Mouse (Mus musculus) heart, adult 2 months (tissue): Measurements from ENCODE around the gene 4930402K13Rik. TPM values are rescaled to one million over a fixed set of nuclear protein-coding genes. Genes with fewer than 3 reads are reported as not detected.
"Not testable (repeated sequence)": the region's sequence is repeated elsewhere in the genome, so short reads cannot be mapped to it uniquely, and the experiment has no call there.

Experiments
- DNase-seq, 2 experiments: peaks; one replicate each; pipeline ENCODE4 v3.0.0; 2021
- H3K27ac ChIP-seq: fragments of 200-600 bp; 2 replicates; pipeline ENCODE4 v1.8.1; 2022
- H3K27me3 ChIP-seq: fragments of 200-500 bp; 2 replicates; pipeline ENCODE4 v1.6.1; 2012; ENCODE audit warnings: mild to moderate bottlenecking, low read length, inconsistent platforms, mixed read lengths; ENCODE audit not compliant: control insufficient read depth, insufficient read depth
- H3K36me3 ChIP-seq: fragments of 200-500 bp; 2 replicates; pipeline ENCODE4 v1.6.1; 2012; ENCODE audit warnings: low read length, inconsistent platforms; ENCODE audit not compliant: control insufficient read depth, insufficient read depth
- H3K4me1 ChIP-seq: fragments of 200-500 bp; 2 replicates; pipeline ENCODE4 v1.6.1; 2011; ENCODE audit warnings: low read length; ENCODE audit not compliant: control insufficient read depth, insufficient read depth
- H3K4me3 ChIP-seq: fragments of 200-600 bp; 2 replicates; pipeline ENCODE4 v1.8.1; 2022
- H3K79me2 ChIP-seq: fragments of 200-500 bp; replicated peaks from 2 replicates; pipeline ENCODE4 v1.6.1; 2012; ENCODE audit warnings: mild to moderate bottlenecking, inconsistent platforms, low read length, moderate library complexity, mixed read lengths; ENCODE audit not compliant: control insufficient read depth, insufficient read depth
- H3K9ac ChIP-seq: fragments of 200-500 bp; 2 replicates; pipeline ENCODE4 v1.6.1; 2012; ENCODE audit warnings: low read depth, mild to moderate bottlenecking, control low read depth, inconsistent platforms, low read length, mixed read lengths
- CTCF ChIP-seq: fragments of 200-600 bp; IDR thresholded peaks from 2 replicates; pipeline ENCODE4 v1.8.1; 2022; ENCODE audit warnings: antibody characterized with exemption, mild to moderate bottlenecking, moderate library complexity
- EP300 ChIP-seq: fragments of 200-500 bp; IDR thresholded peaks from 2 replicates; pipeline ENCODE4 v1.6.1; 2011; ENCODE audit warnings: low read depth, low read length, control low read depth; ENCODE audit not compliant: insufficient read depth
- POLR2A ChIP-seq: fragments of 200-500 bp; IDR thresholded peaks from 2 replicates; pipeline ENCODE4 v1.6.1; 2011; ENCODE audit warnings: mild to moderate bottlenecking, low read depth, low read length, control low read depth; ENCODE audit not compliant: insufficient read depth
- WGBS: fragments of 180-500 bp; shearing (Covaris S2); methylation state at CpG from one replicate; pipeline ENCODE4 v1.1.7; 2018; 5-methylcytosine and 5-hydroxymethylcytosine counted together
- intact Hi-C: fragments of 180-260 bp; cut with DNase I; formaldehyde crosslinking; loops from one replicate; pipeline ENCODE4 v1.15.1; 2025
- long read RNA-seq: library from polyadenylated mRNA; stranded (forward); transcript quantifications from one replicate; pipeline ENCODE4 v2.0.0, GENCODE M21; 2021
- polyA plus RNA-seq: library from polyadenylated mRNA; depleted of rRNA; stranded (reverse); fragments of >200 nt; gene quantifications from 2 replicates; pipeline ENCODE4 v1.2.3, GENCODE M21; 2012; rRNA removed
- total RNA-seq, 2 experiments: library from RNA; stranded (reverse); gene quantifications; 2 replicates each; pipeline ENCODE4 v1.2.3; 2021

Gene 4930402K13Rik
- total RNA-seq (not detected), polyA plus RNA-seq (not detected in 2 replicates)
- long read RNA-seq = 0 reads

DNA sequence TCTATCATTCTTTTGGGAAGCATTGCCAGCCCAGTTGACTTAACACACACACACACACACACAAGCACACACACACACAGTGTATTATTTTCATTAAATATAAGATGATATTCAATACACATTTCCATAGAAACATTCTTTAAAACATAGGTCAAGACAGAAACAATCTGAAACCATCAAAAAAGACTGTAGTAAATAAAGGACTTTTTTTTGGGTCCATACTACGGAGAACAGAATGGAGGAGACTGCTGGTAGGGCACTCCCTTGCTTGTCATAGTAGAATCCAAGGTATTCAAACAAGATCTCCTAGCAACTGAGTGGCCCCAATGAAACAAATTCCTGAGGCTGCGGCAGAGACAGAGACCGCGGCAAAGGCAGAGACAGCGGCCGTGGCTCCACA, at the start of gene 4930402K13Rik:
TSS of gene 4930402K13Rik (plus strand) at position 301 of the 400 bp plus-strand sequence.
- no peak for DNase-seq
- no peaks in the 10 kb centered on the region for H3K4me1 ChIP-seq
- TF ChIP-seq EP300 = no peak
- no peak for TF ChIP-seq POLR2A
- no peak within 1 kb of the TSS for H3K4me3 ChIP-seq
- intact Hi-C loops = no loop called here
- no peaks in the 10 kb centered on the region for H3K36me3 ChIP-seq
- H3K9ac ChIP-seq = no peak within 1 kb of the TSS
- no peaks in the 10 kb centered on the region for H3K79me2 ChIP-seq
- H3K27ac ChIP-seq = no peak within 1 kb of the TSS
- no peaks in the 10 kb centered on the region for H3K27me3 ChIP-seq
- WGBS = 90% methylated on average over 6 of the region's 6 CpGs

DNA sequence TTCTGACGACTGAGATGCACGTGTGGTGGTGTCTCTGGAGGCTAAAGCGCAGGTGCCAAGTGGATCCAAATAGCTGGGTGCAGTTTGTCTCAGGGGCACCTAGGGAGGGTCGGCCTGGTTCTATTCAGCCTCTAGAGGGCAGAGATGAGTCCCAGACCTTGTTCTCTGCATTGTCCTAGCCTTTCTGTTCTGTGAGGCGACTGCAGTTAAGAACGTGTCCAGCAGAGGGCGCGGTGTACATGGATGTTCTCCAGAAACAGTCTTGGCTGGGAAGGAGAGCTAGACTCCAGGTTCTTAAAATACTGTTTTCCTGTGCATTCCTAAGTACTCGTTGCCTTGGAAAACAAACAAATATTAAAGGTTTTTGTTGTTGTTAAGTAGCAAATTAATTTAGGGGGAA, 43.4 kb upstream of the 4930402K13Rik start:
- WGBS = 16% methylated on average over 8 of the region's 9 CpGs

DNA sequence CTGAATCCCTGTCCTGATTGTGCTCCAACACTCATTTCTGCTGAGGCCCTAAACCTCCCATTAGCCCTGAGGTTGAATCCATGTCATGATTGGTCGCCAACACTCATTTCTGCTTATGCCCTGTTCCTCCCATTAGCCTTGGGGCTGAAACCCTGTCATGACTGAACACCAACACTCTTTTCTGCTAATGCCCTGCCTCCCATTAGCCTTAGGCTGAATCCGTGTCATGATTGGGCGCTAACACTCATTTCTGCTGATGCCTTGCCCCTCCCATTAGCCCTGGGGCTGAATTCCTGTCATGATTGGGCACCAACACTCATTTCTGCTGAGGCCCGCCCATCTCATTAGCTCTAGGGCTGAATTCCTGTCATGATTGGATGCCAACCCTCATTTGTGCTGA, 42.3 kb upstream of the 4930402K13Rik start:
- Histone ChIP-seq H3K9ac (no peak overlapping the region), H3K79me2 (no peaks in the 10 kb centered on the region), H3K4me1 (no peaks in the 10 kb centered on the region), H3K4me3 (no peak overlapping the region), H3K27me3 (no peaks in the 10 kb centered on the region), H3K36me3 (no peaks in the 10 kb centered on the region), H3K27ac (no peak overlapping the region)
- no peak for TF ChIP-seq EP300
- TF ChIP-seq CTCF = no peak
- no peak for TF ChIP-seq POLR2A
- 81% methylated on average over 4 of the region's 4 CpGs for WGBS
- no peak for DNase-seq
- intact Hi-C loops = no loop called here

More for the DNA sequence above, 43.4 kb upstream of the 4930402K13Rik start:
- H3K27ac ChIP-seq, intact Hi-C loops, H3K9ac ChIP-seq, H3K4me1 ChIP-seq, H3K27me3 ChIP-seq, H3K4me3 ChIP-seq, H3K36me3 ChIP-seq, H3K79me2 ChIP-seq: not testable (repeated sequence)
- peak; percentile 30 to 84 for DNase-seq
- peak; percentile 44 for TF ChIP-seq CTCF

DNA sequence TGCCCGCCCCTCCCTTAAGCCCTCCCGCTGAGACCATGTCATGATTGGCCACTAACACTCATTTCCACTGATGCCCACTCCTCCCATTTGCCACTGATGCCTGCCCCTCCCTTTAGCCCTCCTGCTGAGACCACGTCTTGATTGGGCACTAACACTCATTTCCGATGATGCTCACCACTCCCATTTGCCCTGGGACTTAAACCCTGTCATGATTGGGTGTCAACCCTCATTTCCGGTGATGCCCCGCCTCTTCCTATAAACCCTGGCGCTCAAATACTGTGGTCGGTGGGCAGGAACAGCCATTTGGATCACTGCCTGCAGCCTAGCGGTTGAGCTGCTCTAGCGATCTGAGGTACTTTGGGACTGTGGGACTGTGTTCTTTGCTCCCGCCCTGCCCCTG, 41.6 kb upstream of the 4930402K13Rik start, which contains the start of gene Fthl17f:
TSS of gene Fthl17f (plus strand) at position 301 of the 400 bp plus-strand sequence.
- H3K27ac ChIP-seq, intact Hi-C loops, H3K79me2 ChIP-seq, H3K36me3 ChIP-seq, H3K9ac ChIP-seq, H3K4me3 ChIP-seq, H3K27me3 ChIP-seq, H3K4me1 ChIP-seq, DNase-seq: not testable (repeated sequence)
- 86% methylated on average over 11 of the region's 11 CpGs for WGBS

DNA sequence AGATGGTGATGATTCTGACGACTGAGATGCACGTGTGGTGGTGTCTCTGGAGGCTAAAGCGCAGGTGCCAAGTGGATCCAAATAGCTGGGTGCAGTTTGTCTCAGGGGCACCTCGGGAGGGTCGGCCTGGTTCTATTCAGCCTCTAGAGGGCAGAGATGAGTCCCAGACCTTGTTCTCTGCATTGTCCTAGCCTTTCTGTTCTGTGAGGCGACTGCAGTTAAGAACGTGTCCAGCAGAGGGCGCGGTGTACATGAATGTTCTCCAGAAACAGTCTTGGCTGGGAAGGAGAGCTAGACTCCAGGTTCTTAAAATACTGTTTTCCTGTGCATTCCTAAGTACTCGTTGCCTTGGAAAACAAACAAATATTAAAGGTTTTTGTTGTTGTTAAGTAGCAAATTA, 26.7 kb upstream of the 4930402K13Rik start:
- H3K4me1 ChIP-seq, H3K36me3 ChIP-seq, H3K4me3 ChIP-seq, H3K79me2 ChIP-seq, intact Hi-C loops, H3K9ac ChIP-seq, H3K27me3 ChIP-seq, H3K27ac ChIP-seq: not testable (repeated sequence)
- TF ChIP-seq CTCF = peak; percentile 44
- peak in 1 of 2 experiments; percentile 56 for DNase-seq
- 17% methylated on average over 9 of the region's 10 CpGs for WGBS

DNA sequence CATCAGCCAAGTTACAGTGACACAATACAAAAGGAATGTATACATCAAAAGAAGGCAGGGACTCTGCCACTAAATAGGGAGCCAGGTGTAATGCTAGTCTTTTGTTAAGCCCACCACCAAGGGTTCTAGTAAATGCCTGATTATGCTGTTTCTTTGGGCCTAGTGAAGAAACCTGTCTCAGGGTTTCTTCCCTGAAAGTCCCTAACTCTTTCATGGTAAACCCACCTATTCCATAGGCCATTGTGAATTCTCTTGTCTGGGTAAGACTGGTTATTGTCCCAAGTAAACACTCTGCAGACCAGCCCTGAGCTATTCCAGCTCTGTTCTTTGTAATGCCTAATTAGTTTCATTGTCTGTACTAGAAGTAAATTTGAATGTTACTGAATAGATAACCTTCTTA, 9.3 kb upstream of the 4930402K13Rik start:
- H3K36me3 ChIP-seq, H3K4me1 ChIP-seq, H3K4me3 ChIP-seq, intact Hi-C loops, DNase-seq, H3K27ac ChIP-seq, H3K27me3 ChIP-seq, H3K9ac ChIP-seq, H3K79me2 ChIP-seq: not testable (repeated sequence)

DNA sequence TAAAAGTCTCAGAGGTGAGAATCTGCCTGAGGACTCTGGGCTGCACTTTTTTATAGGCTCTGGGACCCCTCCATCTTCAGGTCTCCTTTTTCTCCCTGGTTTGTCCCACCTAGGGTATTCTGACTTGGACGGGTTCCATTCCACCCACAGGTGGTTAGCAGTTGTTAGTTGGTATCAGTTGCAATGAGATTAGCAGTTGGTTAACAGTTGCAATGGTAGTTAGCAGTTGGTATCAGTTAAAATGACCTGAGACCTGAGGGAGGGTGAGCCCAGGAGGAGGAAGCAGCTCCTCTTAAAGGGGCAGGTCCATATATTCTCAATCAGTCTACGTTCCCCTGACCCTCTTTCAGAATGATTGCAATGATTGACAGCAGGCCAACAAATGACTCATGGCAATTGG, 6.0 kb downstream of the 4930402K13Rik start:
- Histone ChIP-seq H3K9ac (no peak overlapping the region), H3K36me3 (no peaks in the 10 kb centered on the region), H3K27ac (no peak overlapping the region), H3K27me3 (no peaks in the 10 kb centered on the region), H3K4me1 (no peaks in the 10 kb centered on the region), H3K4me3 (no peak overlapping the region), H3K79me2 (no peaks in the 10 kb centered on the region)
- intact Hi-C loops = no loop called here
- TF ChIP-seq POLR2A (no peak), EP300 (no peak), CTCF (no peak)
- WGBS = 24% methylated on average over 2 of the region's 2 CpGs
- DNase-seq = no peak
